Mouse (Mus musculus) lung, postnatal 4 days (tissue): Measurements from ENCODE around the gene Bckdhb.
A peak's percentile ranks its signal among the peaks of the same experiment; 100 is the strongest.

Experiments used
- DNase-seq, 2 experiments: peaks; one replicate each; pipeline ENCODE4 v3.0.0; 2021

Bckdhb gene

GRCm38 (mm10) chr9:84109777-84110478 is 185.0 kb downstream of the Bckdhb start:
- no peak for DNase-seq

GRCm38 (mm10) chr9:84110616-84111015 is 185.7 kb downstream of the Bckdhb start:
- DNase-seq = no peak

GRCm38 (mm10) chr9:84112319-84112718 is 187.4 kb downstream of the Bckdhb start:
- DNase-seq = no peak

GRCm38 (mm10) chr9:84112842-84113568 is 188.1 kb downstream of the Bckdhb start:
- DNase-seq = no peak

- DNase-seq = no peak
Measured at GRCm38 (mm10) chr9:84114254-84114653, 189.3 kb downstream of the Bckdhb start.

GRCm38 (mm10) chr9:84117337-84117736 is 192.4 kb downstream of the Bckdhb start:
- no peak for DNase-seq

GRCm38 (mm10) chr9:84124996-84125395 is 200.1 kb downstream of the Bckdhb start:
- no peak for DNase-seq

GRCm38 (mm10) chr9:84130338-84130737 is 205.4 kb downstream of the Bckdhb start:
- DNase-seq = no peak

- peak; percentile 39 to 49 for DNase-seq
Measured at GRCm38 (mm10) chr9:84135062-84135461, 210.1 kb downstream of the Bckdhb start.

GRCm38 (mm10) chr9:84137192-84137591 is 212.2 kb downstream of the Bckdhb start:
- no peak for DNase-seq

GRCm38 (mm10) chr9:84148124-84148523 is 223.2 kb downstream of the Bckdhb start:
- no peak for DNase-seq
